Mouse (Mus musculus) gastrocnemius, postnatal 14 days (tissue): ENCODE results near the gene Selenon. TPM values are rescaled to one million over a fixed set of nuclear protein-coding genes. Genes with fewer than 3 reads are reported as not detected.

ENCODE experiments used
- DNase-seq: peaks from one replicate; pipeline ENCODE4 v3.0.0; 2021; ENCODE audit warnings: mixed read lengths
- intact Hi-C: fragments of 180-260 bp; cut with DNase I; formaldehyde crosslinking; loops from one replicate; pipeline ENCODE4 v1.15.1; 2025; ENCODE audit warnings: low total_unique reads
- total RNA-seq, 2 experiments: library from RNA; stranded (reverse); gene quantifications; 2 replicates each; pipeline ENCODE4 v1.2.3; 2021

Gene Selenon
- total RNA-seq, 2 experiments from 2014 or later = 16.4 to 18.5 TPM

- DNase-seq = no peak
- intact Hi-C loops = no loop called here
Observed at GRCm38 (mm10) chr4:134580351-134581148, 28.6 kb upstream of the Selenon start.

- intact Hi-C loops = no loop called here
- no peak for DNase-seq
Observed at GRCm38 (mm10) chr4:134579620-134580019, 27.7 kb upstream of the Selenon start.

GRCm38 (mm10) chr4:134579212-134579611 is 27.2 kb upstream of the Selenon start:
- intact Hi-C loops = no loop called here
- DNase-seq = peak; percentile 32

GRCm38 (mm10) chr4:134578407-134578806 is 26.4 kb upstream of the Selenon start:
- no peak for DNase-seq
- intact Hi-C loops = no loop called here

GRCm38 (mm10) chr4:134577281-134577680 is 25.3 kb upstream of the Selenon start:
- intact Hi-C loops = no loop called here

GRCm38 (mm10) chr4:134575486-134575885 is 23.5 kb upstream of the Selenon start:
- no peak for DNase-seq
- intact Hi-C loops = no loop called here

More at GRCm38 (mm10) chr4:134577281-134577680, 25.3 kb upstream of the Selenon start:
- no peak for DNase-seq

- DNase-seq = no peak
- intact Hi-C loops = no loop called here
Observed at GRCm38 (mm10) chr4:134572449-134573300, 20.7 kb upstream of the Selenon start.

- intact Hi-C loops = no loop called here
- DNase-seq = no peak
Observed at GRCm38 (mm10) chr4:134570704-134571451, 18.9 kb upstream of the Selenon start.

- no peak for DNase-seq
- intact Hi-C loops = no loop called here
Observed at GRCm38 (mm10) chr4:134569831-134570230, 17.9 kb upstream of the Selenon start.

GRCm38 (mm10) chr4:134569205-134569604 is 17.2 kb upstream of the Selenon start:
- intact Hi-C loops = no loop called here

GRCm38 (mm10) chr4:134567377-134568226 is 15.6 kb upstream of the Selenon start:
- DNase-seq = no peak
- intact Hi-C loops = no loop called here

More at GRCm38 (mm10) chr4:134569205-134569604, 17.2 kb upstream of the Selenon start:
- DNase-seq = no peak

GRCm38 (mm10) chr4:134564093-134564492 is 12.1 kb upstream of the Selenon start:
- DNase-seq = no peak
- intact Hi-C loops = no loop called here

- intact Hi-C loops = no loop called here
- no peak for DNase-seq
Observed at GRCm38 (mm10) chr4:134563624-134564023, 11.7 kb upstream of the Selenon start.

- intact Hi-C loops = no loop called here
- no peak for DNase-seq
Observed at GRCm38 (mm10) chr4:134562014-134562413, 10.0 kb upstream of the Selenon start.

GRCm38 (mm10) chr4:134560699-134561098 is 8.7 kb upstream of the Selenon start:
- DNase-seq = no peak
- intact Hi-C loops = no loop called here

- intact Hi-C loops = no loop called here
- DNase-seq = no peak
Observed at GRCm38 (mm10) chr4:134559154-134559553, 7.2 kb upstream of the Selenon start.

GRCm38 (mm10) chr4:134558570-134559113 is 6.7 kb upstream of the Selenon start:
- intact Hi-C loops = no loop called here
- peak; percentile 60 for DNase-seq

- no peak for DNase-seq
- intact Hi-C loops = no loop called here
Observed at GRCm38 (mm10) chr4:134557626-134558249, 5.8 kb upstream of the Selenon start.
